Mouse (Mus musculus): ENCODE measurements around the gene Eps8. TPM values are rescaled to one million over a fixed set of nuclear protein-coding genes. Genes with fewer than 3 reads are reported as not detected.

Gene Eps8
- total RNA-seq, 1 experiment, result 17.0 TPM

GRCm38 (mm10) chr6:137585229-137585628 is 69.4 kb downstream of the Eps8 start:
- no peak for DNase-seq (ENCODE audit: low read depth, low spot score)
- in situ Hi-C loops (cut with MboI; ENCODE audit: low sequenced_read_pairs in 2 of 2, unreplicated experiment in 2 of 2), result no loop called here
- TF ChIP-seq CHD2 (IDR thresholded peaks at IDR 0.05; ENCODE audit: low read depth, low read length), result no peak
- no peak for TF ChIP-seq ZC3H11A (IDR thresholded peaks at IDR 0.05; ENCODE audit: borderline replicate concordance, low read depth, low read length)
- H3K36me3 ChIP-seq (ENCODE audit: control insufficient read depth, insufficient read depth, low read length, poor library complexity, severe bottlenecking), result no peaks in the 10 kb centered on the region; the same call in 1 of the 2 replicates
- no peaks in the 10 kb centered on the region for H3K9me3 ChIP-seq (ENCODE audit: control insufficient read depth, insufficient read depth, low read depth, low read length)
- no peak overlapping the region for H3K9ac ChIP-seq (ENCODE audit: insufficient read depth, low read depth, low read length, poor library complexity, severe bottlenecking)
- H3K4me3 ChIP-seq (ENCODE audit: insufficient read depth in 1 of 2, low read depth in 1 of 2, low read length in 2 of 2, poor library complexity in 1 of 2, severe bottlenecking in 1 of 2), result no peak overlapping the region
- no peak overlapping the region for H3K27ac ChIP-seq (ENCODE audit: insufficient read depth, low read depth, low read length, poor library complexity, severe bottlenecking)
- H3K4me1 ChIP-seq (ENCODE audit: control insufficient read depth in 2 of 2, insufficient read depth in 2 of 2, low read length in 2 of 2, poor library complexity in 1 of 2), result no peaks in the 10 kb centered on the region; a peak in 1 of 4 replicates

DNA sequence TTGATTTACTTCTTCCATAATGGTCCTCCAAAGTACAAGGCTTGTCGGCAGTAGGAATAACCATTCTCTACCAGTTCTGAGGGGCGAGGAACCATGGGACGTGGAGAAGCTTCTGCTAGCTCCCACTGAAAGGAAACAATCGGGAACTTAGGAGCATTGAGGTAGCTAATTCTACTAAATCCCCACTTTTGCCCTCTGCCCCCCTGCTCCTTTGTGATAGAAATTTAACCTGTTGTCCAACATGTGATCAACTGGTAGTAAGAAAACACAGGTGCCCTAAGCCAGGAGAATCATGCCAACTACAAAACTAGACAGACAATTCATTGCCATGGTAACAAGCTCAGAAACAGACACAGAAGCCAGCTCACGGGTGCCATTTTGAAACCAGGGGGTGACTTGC is 71.6 kb downstream of the Eps8 start:
- Histone ChIP-seq H3K9me3 (ENCODE audit: control insufficient read depth, insufficient read depth, low read depth, low read length) (no peaks in the 10 kb centered on the region), H3K4me3 (ENCODE audit: insufficient read depth in 1 of 2, low read depth in 1 of 2, low read length in 2 of 2, poor library complexity in 1 of 2, severe bottlenecking in 1 of 2) (no peak overlapping the region), H3K36me3 (ENCODE audit: control insufficient read depth, insufficient read depth, low read length, poor library complexity, severe bottlenecking) (no peaks in the 10 kb centered on the region; the same call in 1 of the 2 replicates), H3K9ac (ENCODE audit: insufficient read depth, low read depth, low read length, poor library complexity, severe bottlenecking) (no peak overlapping the region), H3K27ac (ENCODE audit: insufficient read depth, low read depth, low read length, poor library complexity, severe bottlenecking) (no peak overlapping the region), H3K4me1 (ENCODE audit: control insufficient read depth in 2 of 2, insufficient read depth in 2 of 2, low read length in 2 of 2, poor library complexity in 1 of 2) (no peaks in the 10 kb centered on the region; a peak in 1 of 4 replicates)
- no peak for DNase-seq (ENCODE audit: low read depth, low spot score)
- TF ChIP-seq ZC3H11A (IDR thresholded peaks at IDR 0.05; ENCODE audit: borderline replicate concordance, low read depth, low read length) (no peak), ZNF384 (IDR thresholded peaks at IDR 0.05; ENCODE audit: low read depth, low read length) (no peak), CHD2 (IDR thresholded peaks at IDR 0.05; ENCODE audit: low read depth, low read length) (no peak), HCFC1 (IDR thresholded peaks at IDR 0.05; ENCODE audit: borderline replicate concordance, insufficient read depth, low read length) (no peak), MAFK (IDR thresholded peaks at IDR 0.05; ENCODE audit: insufficient read depth, low read depth, low read length) (no peak)
- in situ Hi-C loops (cut with MboI; ENCODE audit: low sequenced_read_pairs in 2 of 2, unreplicated experiment in 2 of 2), result no loop called here

- Histone ChIP-seq H3K36me3 (ENCODE audit: control insufficient read depth, insufficient read depth, low read length, poor library complexity, severe bottlenecking) (no peaks in the 10 kb centered on the region; the same call in 1 of the 2 replicates), H3K27ac (ENCODE audit: insufficient read depth, low read depth, low read length, poor library complexity, severe bottlenecking) (no peak overlapping the region; the same call in 1 of the 2 replicates), H3K9ac (ENCODE audit: insufficient read depth, low read depth, low read length, poor library complexity, severe bottlenecking) (no peak overlapping the region), H3K4me3 (ENCODE audit: insufficient read depth in 1 of 2, low read depth in 1 of 2, low read length in 2 of 2, poor library complexity in 1 of 2, severe bottlenecking in 1 of 2) (no peak overlapping the region), H3K4me1 (ENCODE audit: control insufficient read depth in 2 of 2, insufficient read depth in 2 of 2, low read length in 2 of 2, poor library complexity in 1 of 2) (no peaks in the 10 kb centered on the region; a peak in 1 of 4 replicates), H3K9me3 (ENCODE audit: control insufficient read depth, insufficient read depth, low read depth, low read length) (no peaks in the 10 kb centered on the region)
- TF ChIP-seq HCFC1 (IDR thresholded peaks at IDR 0.05; ENCODE audit: borderline replicate concordance, insufficient read depth, low read length) (no peak), ZC3H11A (IDR thresholded peaks at IDR 0.05; ENCODE audit: borderline replicate concordance, low read depth, low read length) (no peak), ZNF384 (IDR thresholded peaks at IDR 0.05; ENCODE audit: low read depth, low read length) (no peak), CHD2 (IDR thresholded peaks at IDR 0.05; ENCODE audit: low read depth, low read length) (no peak), MAFK (IDR thresholded peaks at IDR 0.05; ENCODE audit: insufficient read depth, low read depth, low read length) (no peak)
- in situ Hi-C loops (cut with MboI; ENCODE audit: low sequenced_read_pairs in 2 of 2, unreplicated experiment in 2 of 2), result no loop called here
- DNase-seq (ENCODE audit: low read depth, low spot score), result no peak
Measured at GRCm38 (mm10) chr6:137582207-137582889, 72.3 kb downstream of the Eps8 start.

DNA sequence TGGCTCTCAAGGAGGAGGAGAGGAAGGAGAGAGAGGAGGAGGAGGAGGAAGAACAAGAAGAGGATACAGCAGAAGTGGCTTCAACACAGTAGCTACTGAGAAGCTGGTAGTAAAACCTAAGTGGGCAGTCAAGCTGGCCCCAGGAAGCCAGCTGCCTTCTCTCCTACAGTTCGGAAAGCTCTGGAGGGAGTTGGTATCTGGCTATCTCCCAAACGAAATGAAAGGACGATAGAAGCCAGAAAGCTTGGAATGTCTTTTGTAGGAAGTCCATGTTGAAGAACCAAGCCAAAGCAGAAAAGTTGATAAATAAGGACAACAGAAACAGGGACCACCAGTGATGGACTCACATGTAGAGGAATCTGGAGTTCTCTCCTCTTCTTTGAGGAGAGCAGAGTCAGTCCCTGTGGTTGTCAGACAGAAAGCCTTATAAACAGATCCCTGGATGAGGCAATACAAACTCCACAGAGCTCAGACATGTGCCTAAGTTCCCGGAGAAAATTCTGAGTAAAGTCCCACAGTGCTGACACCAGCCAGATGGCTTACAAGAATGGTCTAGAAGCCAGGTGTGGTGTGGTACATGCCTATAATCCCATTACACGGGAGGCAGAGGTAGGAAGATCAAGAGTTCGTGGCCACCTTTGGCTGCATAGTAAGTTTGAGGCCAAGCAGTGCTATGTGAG is 73.2 kb downstream of the Eps8 start:
- Histone ChIP-seq H3K4me1 (ENCODE audit: control insufficient read depth in 2 of 2, insufficient read depth in 2 of 2, low read length in 2 of 2, poor library complexity in 1 of 2) (no peaks in the 10 kb centered on the region; a peak in 1 of 4 replicates), H3K9ac (ENCODE audit: insufficient read depth, low read depth, low read length, poor library complexity, severe bottlenecking) (no peak overlapping the region), H3K9me3 (ENCODE audit: control insufficient read depth, insufficient read depth, low read depth, low read length) (no peaks in the 10 kb centered on the region), H3K4me3 (ENCODE audit: insufficient read depth in 1 of 2, low read depth in 1 of 2, low read length in 2 of 2, poor library complexity in 1 of 2, severe bottlenecking in 1 of 2) (no peak overlapping the region), H3K27ac (ENCODE audit: insufficient read depth, low read depth, low read length, poor library complexity, severe bottlenecking) (no peak overlapping the region), H3K36me3 (ENCODE audit: control insufficient read depth, insufficient read depth, low read length, poor library complexity, severe bottlenecking) (no peaks in the 10 kb centered on the region; the same call in 1 of the 2 replicates)
- in situ Hi-C loops (cut with MboI; ENCODE audit: low sequenced_read_pairs in 2 of 2, unreplicated experiment in 2 of 2), result no loop called here
- DNase-seq (ENCODE audit: low read depth, low spot score), result no peak
- no peak for TF ChIP-seq ZNF384 (IDR thresholded peaks at IDR 0.05; ENCODE audit: low read depth, low read length)
- no peak for TF ChIP-seq ZC3H11A (IDR thresholded peaks at IDR 0.05; ENCODE audit: borderline replicate concordance, low read depth, low read length)
- no peak for TF ChIP-seq MAFK (IDR thresholded peaks at IDR 0.05; ENCODE audit: insufficient read depth, low read depth, low read length)
- TF ChIP-seq HCFC1 (IDR thresholded peaks at IDR 0.05; ENCODE audit: borderline replicate concordance, insufficient read depth, low read length), result no peak
- no peak for TF ChIP-seq CHD2 (IDR thresholded peaks at IDR 0.05; ENCODE audit: low read depth, low read length)

Data from ES-E14 (cell line).